Mouse (Mus musculus) activated CD4-positive, CD25-positive, alpha-beta regulatory T cell, adult 4 months (primary cell): Measurements from ENCODE around the gene Mast4. TPM values are rescaled to one million over a fixed set of nuclear protein-coding genes. Genes with fewer than 3 reads are reported as not detected.

Experiments used
- ATAC-seq: one replicate; pipeline ENCODE4 v1.8.0; 2017
- polyA plus RNA-seq, 2 experiments: library from polyadenylated mRNA; unstranded; fragments of 100-300 nt; shearing (Covaris generic); gene quantifications; one replicate each; pipeline ENCODE4 v1.2.1; 2017

Gene Mast4
- polyA plus RNA-seq, 2 experiments from 2014 or later, result 10.1 to 13.1 TPM

- no peak for ATAC-seq
These were observed 96.1 kb downstream of the Mast4 start for GRCm38 (mm10) chr13:103238034-103238705.

- no peak for ATAC-seq
These were observed 102.1 kb downstream of the Mast4 start for GRCm38 (mm10) chr13:103232171-103232570.

- ATAC-seq, result no peak
These were observed 105.2 kb downstream of the Mast4 start for GRCm38 (mm10) chr13:103229069-103229468.

GRCm38 (mm10) chr13:103225895-103226815 lies 108.1 kb downstream of the Mast4 start:
- no peak for ATAC-seq

GRCm38 (mm10) chr13:103225217-103225894 lies 108.9 kb downstream of the Mast4 start:
- ATAC-seq, result no peak

- no peak for ATAC-seq
These were observed 113.7 kb downstream of the Mast4 start for GRCm38 (mm10) chr13:103220479-103221064.

GRCm38 (mm10) chr13:103219999-103220398 lies 114.3 kb downstream of the Mast4 start:
- no peak for ATAC-seq

GRCm38 (mm10) chr13:103217486-103217885 lies 116.8 kb downstream of the Mast4 start:
- no peak for ATAC-seq

- no peak for ATAC-seq
These were observed 119.8 kb downstream of the Mast4 start for GRCm38 (mm10) chr13:103214506-103214905.

- ATAC-seq, result no peak
These were observed 122.3 kb downstream of the Mast4 start for GRCm38 (mm10) chr13:103211953-103212352.

GRCm38 (mm10) chr13:103211501-103211941 lies 122.8 kb downstream of the Mast4 start:
- no peak for ATAC-seq

- ATAC-seq, result no peak
These were observed 123.6 kb downstream of the Mast4 start for GRCm38 (mm10) chr13:103210746-103211145.

GRCm38 (mm10) chr13:103207199-103207598 lies 127.1 kb downstream of the Mast4 start:
- ATAC-seq, result no peak

- ATAC-seq, result no peak
These were observed 127.7 kb downstream of the Mast4 start for GRCm38 (mm10) chr13:103206644-103207043.

GRCm38 (mm10) chr13:103205191-103205590 lies 129.1 kb downstream of the Mast4 start:
- ATAC-seq, result no peak

- ATAC-seq, result no peak
These were observed 130.9 kb downstream of the Mast4 start for GRCm38 (mm10) chr13:103203376-103203895.

GRCm38 (mm10) chr13:103201016-103201760 lies 133.1 kb downstream of the Mast4 start:
- ATAC-seq, result no peak

GRCm38 (mm10) chr13:103199823-103200660 lies 134.3 kb downstream of the Mast4 start:
- ATAC-seq, result no peak

GRCm38 (mm10) chr13:103198210-103198940 lies 135.9 kb downstream of the Mast4 start:
- no peak for ATAC-seq

- no peak for ATAC-seq
These were observed 138.0 kb downstream of the Mast4 start for GRCm38 (mm10) chr13:103196307-103196706.
